Mouse (Mus musculus) hindbrain, postnatal 0 days (tissue): ENCODE measurements at regions not wholly inside any gene's neighbourhood (a gene's known extent, or its start where the extent isn't known, plus 50 kb on each side); places are given as distances from the start of the nearest gene placed in this dataset.

Source experiments
- ATAC-seq: fragments of 200-750 bp; cut with Nextera tagmentation; 2 replicates; pipeline ENCODE4 v1.8.0; 2017; ENCODE audit warnings: mild to moderate bottlenecking, moderate TSS enrichment, moderate library complexity
- DNase-seq: peaks from one replicate; pipeline ENCODE4 v3.0.0-alpha.2; 2015; ENCODE audit warnings: low spot score
- H3K27ac ChIP-seq: fragments of 300-500 bp; sonication (generic); 2 replicates; pipeline ENCODE4 v1.5.1; 2014; ENCODE audit warnings: mild to moderate bottlenecking
- H3K27me3 ChIP-seq: fragments of 300-500 bp; sonication (generic); 2 replicates; pipeline ENCODE4 v1.6.1; 2014; ENCODE audit warnings: low read length, mixed read lengths; ENCODE audit not compliant: insufficient read depth
- H3K36me3 ChIP-seq: fragments of 300-500 bp; sonication (generic); 2 replicates; pipeline ENCODE4 v1.6.1; 2014; ENCODE audit warnings: low read length, mixed read lengths; ENCODE audit not compliant: insufficient read depth
- H3K4me1 ChIP-seq: fragments of 300-500 bp; sonication (generic); 2 replicates; pipeline ENCODE4 v1.6.1; 2014; ENCODE audit warnings: antibody characterized with exemption, low read length, mixed read lengths; ENCODE audit not compliant: insufficient read depth
- H3K4me2 ChIP-seq: fragments of 300-500 bp; sonication (generic); 2 replicates; pipeline ENCODE4 v1.6.1; 2014; ENCODE audit warnings: low read depth, mild to moderate bottlenecking, low read length, moderate library complexity, mixed read lengths
- H3K4me3 ChIP-seq: fragments of 300-500 bp; sonication (generic); 2 replicates; pipeline ENCODE4 v1.5.1; 2014; ENCODE audit warnings: low read length
- H3K9ac ChIP-seq: fragments of 300-500 bp; sonication (generic); replicated peaks from 2 replicates; pipeline ENCODE4 v1.6.1; 2014; ENCODE audit warnings: mild to moderate bottlenecking, low read length, moderate library complexity, mixed read lengths
- H3K9me3 ChIP-seq: fragments of 300-500 bp; sonication (generic); 2 replicates; pipeline ENCODE4 v1.6.1; 2016; ENCODE audit warnings: low read length, mixed read lengths
- CTCF ChIP-seq: IDR thresholded peaks from 2 replicates; pipeline ENCODE4 v1.5.1; 2016; ENCODE audit warnings: antibody characterized with exemption, control low read depth, low read depth
- WGBS: fragments of 180-500 bp; shearing (Covaris S2); extraction: QIAGEN DNeasy Blood & Tissue Kit; methylation state at CpG from one replicate; pipeline ENCODE4 v1.1.7; 2014; 5-methylcytosine and 5-hydroxymethylcytosine counted together

DNA sequence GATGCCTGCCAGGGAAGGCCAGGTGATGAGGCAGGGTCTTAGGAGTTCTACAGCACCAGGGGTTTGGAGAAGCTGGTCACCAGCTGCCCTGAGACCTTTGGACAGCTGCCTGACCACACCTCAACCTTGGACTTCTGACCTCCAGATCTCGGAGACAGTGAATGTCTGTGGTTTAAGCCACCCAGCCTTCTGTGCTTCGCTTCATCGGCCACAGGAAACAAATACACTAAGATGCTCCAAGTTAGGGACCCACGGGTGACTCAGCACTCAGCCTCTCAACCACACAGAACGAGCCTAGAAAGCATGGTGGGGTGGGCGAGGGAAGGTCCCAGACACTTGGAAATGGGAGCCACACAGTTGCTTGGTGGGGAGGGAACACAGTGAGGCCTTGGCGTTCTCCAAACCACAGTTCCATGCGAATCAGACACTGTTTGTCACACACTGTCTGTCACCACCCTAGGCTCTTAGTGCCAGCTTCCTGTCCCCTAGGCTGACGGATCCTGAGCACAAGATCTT, 66.5 kb downstream of the Sik1 start:
- peak overlapping the region; percentile 29; the same call in 1 of the 2 replicates for H3K27ac ChIP-seq
- H3K4me3 ChIP-seq = no peak overlapping the region
- no peak overlapping the region for H3K9ac ChIP-seq
- DNase-seq (no peak), ATAC-seq (no peak)
- no peak for TF ChIP-seq CTCF
- no peaks in the 10 kb centered on the region for H3K36me3 ChIP-seq
- H3K4me2 ChIP-seq = no peak overlapping the region
- WGBS = 78% methylated on average over 9 of the region's 9 CpGs
- no peaks in the 10 kb centered on the region for H3K9me3 ChIP-seq
- H3K27me3 ChIP-seq = peaks cover 3% of the 10 kb centered on the region; the same call in 1 of the 2 replicates
- peaks cover 18% of the 10 kb centered on the region for H3K4me1 ChIP-seq

DNA sequence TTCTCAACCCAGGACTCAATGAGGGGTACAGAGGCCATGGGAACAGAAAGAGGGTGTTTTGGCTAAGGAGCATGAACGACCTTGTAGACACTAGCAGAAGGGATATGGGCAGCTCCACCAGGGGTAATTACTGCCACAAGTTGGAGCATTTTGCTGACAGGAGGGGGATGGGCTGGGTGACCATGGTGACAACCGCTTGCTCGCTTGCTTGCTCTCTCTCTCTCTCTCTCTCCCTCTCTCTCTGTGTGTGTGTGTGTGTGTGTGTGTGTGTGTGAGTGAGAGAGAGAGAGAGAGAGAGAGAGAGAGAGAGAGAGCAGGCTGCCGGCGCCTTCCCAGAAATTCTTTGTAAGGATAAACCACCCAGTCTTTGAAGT, 65.7 kb downstream of the Sik1 start:
- Histone ChIP-seq H3K9me3 (no peaks in the 10 kb centered on the region), H3K36me3 (no peaks in the 10 kb centered on the region), H3K27ac (peak overlapping the region; percentile 59; the same call in 1 of the 2 replicates), H3K4me2 (no peak overlapping the region), H3K4me3 (no peak overlapping the region), H3K27me3 (peaks cover 3% of the 10 kb centered on the region; the same call in 1 of the 2 replicates), H3K9ac (no peak overlapping the region), H3K4me1 (peaks cover 18% of the 10 kb centered on the region)
- DNase-seq (peak; percentile 68), ATAC-seq (peak; percentile 69)
- TF ChIP-seq CTCF = no peak
- 7% methylated on average over 5 of the region's 5 CpGs for WGBS

DNA sequence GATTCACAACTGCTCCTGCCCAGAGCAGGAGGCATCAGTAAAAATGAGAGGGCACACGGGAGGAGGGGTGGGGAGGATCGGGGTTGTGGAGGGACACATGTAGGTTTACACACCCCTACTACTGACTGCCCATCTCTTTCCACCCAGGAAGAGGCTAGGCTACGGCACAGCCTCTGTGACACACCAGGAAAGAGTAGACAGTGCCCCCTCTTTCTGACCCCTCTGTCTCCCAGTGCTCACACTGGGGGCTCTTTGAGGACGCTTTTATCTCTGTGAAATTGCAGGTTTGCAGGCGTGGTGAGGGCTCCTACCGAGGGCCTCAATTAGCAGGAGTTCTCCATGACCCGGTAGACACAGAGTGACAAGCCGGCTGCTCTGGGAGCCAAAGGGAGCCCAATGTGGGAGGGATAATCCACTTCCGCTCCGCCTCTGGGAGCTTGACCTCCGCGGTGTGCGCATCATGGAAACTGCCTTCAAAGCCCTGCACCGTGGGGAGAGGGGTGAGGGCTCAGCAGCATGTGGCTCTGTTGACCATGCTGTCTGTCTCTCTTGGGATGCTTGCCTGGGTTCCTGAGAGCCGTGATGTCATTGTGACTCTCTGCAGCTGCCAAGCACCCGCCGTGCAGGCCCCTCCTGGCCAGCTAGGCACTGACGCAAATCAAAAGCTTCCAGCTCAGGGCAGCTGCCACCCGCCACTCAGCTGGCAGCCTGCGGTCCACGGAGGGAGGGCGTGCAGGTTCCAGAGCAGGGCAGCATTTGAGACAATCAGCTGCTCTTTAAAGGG, 65.1 kb downstream of the Sik1 start:
- no peak for TF ChIP-seq CTCF
- peak; percentile 70 for DNase-seq
- no peaks in the 10 kb centered on the region for H3K36me3 ChIP-seq
- H3K9ac ChIP-seq = peak overlapping the region; percentile 33; the same call in 1 of the 2 replicates
- peaks cover 18% of the 10 kb centered on the region for H3K4me1 ChIP-seq
- no peaks in the 10 kb centered on the region for H3K9me3 ChIP-seq
- peaks cover 3% of the 10 kb centered on the region; the same call in 1 of the 2 replicates for H3K27me3 ChIP-seq
- H3K27ac ChIP-seq = peak overlapping the region; percentile 59; the same call in 1 of the 2 replicates
- no peak overlapping the region for H3K4me3 ChIP-seq
- no peak overlapping the region; the same call in 1 of the 2 replicates for H3K4me2 ChIP-seq
- WGBS = 6% methylated on average over 22 of the region's 22 CpGs
- ATAC-seq = peak; percentile 76

DNA sequence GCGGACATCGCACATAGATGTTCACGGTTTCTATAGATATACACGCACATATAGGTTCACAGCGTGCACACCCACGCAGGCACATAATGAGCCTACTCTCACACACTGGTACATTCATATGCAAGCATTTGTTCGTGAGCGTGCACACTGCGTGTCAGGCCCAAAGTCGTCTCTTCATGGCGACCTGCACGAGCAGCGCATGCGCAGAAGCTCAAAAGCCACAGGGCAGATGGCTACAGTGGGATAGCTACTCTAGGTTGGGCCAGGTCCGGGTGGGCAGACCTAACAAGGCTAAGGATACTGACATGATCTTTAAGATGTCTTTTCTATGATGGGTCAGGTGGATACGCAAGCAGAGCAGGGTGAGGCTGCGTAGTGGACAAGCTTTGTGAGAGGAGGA, 63.9 kb downstream of the Sik1 start:
- H3K9ac ChIP-seq = no peak overlapping the region
- TF ChIP-seq CTCF = no peak
- DNase-seq (no peak), ATAC-seq (no peak)
- H3K4me3 ChIP-seq = no peak overlapping the region
- no peak overlapping the region for H3K27ac ChIP-seq
- H3K9me3 ChIP-seq = no peaks in the 10 kb centered on the region
- no peaks in the 10 kb centered on the region for H3K36me3 ChIP-seq
- 95% methylated on average over 17 of the region's 17 CpGs for WGBS
- H3K4me2 ChIP-seq = no peak overlapping the region
- H3K4me1 ChIP-seq = peaks cover 18% of the 10 kb centered on the region
- peaks cover 3% of the 10 kb centered on the region; the same call in 1 of the 2 replicates for H3K27me3 ChIP-seq

DNA sequence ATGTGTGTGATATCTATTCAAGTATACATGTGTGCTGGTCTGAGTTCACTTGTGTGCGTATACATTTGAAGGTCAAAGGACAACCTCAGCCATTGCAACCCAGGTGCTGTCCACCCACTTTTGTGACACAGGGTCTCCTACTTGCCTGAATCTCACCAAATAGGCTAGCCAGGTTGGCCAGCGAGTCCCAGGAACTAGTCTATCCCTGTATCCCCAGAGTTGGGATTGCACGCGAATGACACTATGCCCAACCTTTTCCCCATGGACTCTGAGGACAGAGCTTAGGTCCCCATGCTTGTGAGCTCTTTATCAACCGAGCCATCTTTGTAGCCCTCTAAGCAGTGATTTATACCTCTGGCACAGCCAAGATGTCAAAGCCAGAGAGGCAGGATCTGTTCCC, 62.6 kb downstream of the Sik1 start:
- Histone ChIP-seq H3K4me2 (no peak overlapping the region), H3K27ac (no peak overlapping the region), H3K4me1 (peaks cover 18% of the 10 kb centered on the region), H3K9me3 (no peaks in the 10 kb centered on the region), H3K9ac (no peak overlapping the region), H3K36me3 (no peaks in the 10 kb centered on the region), H3K27me3 (peaks cover 6% of the 10 kb centered on the region; the same call in 1 of the 2 replicates), H3K4me3 (no peak overlapping the region)
- ATAC-seq (no peak), DNase-seq (no peak)
- TF ChIP-seq CTCF = no peak
- WGBS = 87% methylated on average over 5 of the region's 5 CpGs

DNA sequence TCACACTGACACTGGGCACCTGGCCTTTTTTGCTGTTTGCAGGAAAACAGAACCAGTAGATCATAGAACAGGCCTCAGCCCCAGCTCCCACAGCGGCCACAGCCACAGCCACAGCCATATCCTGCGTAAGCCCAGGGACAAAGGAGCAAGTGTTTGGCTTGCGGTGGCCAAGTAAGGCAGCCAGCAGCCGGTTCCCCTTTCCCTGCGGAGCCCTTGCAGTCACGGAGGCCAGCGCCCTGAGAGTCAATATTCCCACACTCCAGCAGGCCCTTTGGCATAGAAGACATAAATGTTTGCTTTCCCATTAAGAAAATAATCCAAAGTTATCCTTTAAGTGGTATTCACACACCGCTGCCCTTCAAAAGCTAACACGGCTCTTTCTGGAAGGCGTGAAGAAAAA, 62.1 kb downstream of the Sik1 start:
- Histone ChIP-seq H3K4me3 (no peak overlapping the region), H3K9ac (no peak overlapping the region), H3K27me3 (peaks cover 6% of the 10 kb centered on the region; the same call in 1 of the 2 replicates), H3K4me2 (no peak overlapping the region), H3K4me1 (peaks cover 18% of the 10 kb centered on the region), H3K36me3 (no peaks in the 10 kb centered on the region), H3K27ac (no peak overlapping the region), H3K9me3 (no peaks in the 10 kb centered on the region)
- no peak for TF ChIP-seq CTCF
- no peak for ATAC-seq
- peak; percentile 47 for DNase-seq
- 45% methylated on average over 10 of the region's 10 CpGs for WGBS

DNA sequence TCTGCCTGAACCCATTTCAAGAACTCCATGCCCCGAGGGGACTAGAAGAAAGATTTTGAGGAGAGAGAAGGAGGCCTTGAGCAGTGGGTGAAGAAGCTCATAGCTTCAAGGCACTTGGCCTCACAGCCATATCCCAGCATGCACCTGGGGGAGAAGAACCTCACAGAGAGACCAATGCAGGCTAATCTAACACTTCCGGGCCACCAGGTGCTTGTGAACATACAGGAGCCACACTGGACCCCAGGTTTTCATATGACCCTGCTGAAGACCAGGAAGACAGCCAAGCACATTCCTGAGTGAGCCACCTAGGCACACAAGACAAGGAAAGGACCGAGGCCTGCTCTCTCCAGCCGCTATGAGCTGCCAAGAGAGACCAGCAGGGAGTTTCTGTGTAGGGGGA, 61.6 kb downstream of the Sik1 start:
- peaks cover 18% of the 10 kb centered on the region for H3K4me1 ChIP-seq
- no peak overlapping the region for H3K4me2 ChIP-seq
- DNase-seq (no peak), ATAC-seq (no peak)
- no peaks in the 10 kb centered on the region for H3K9me3 ChIP-seq
- H3K9ac ChIP-seq = no peak overlapping the region
- H3K27ac ChIP-seq = no peak overlapping the region
- H3K27me3 ChIP-seq = peaks cover 6% of the 10 kb centered on the region; the same call in 1 of the 2 replicates
- no peaks in the 10 kb centered on the region for H3K36me3 ChIP-seq
- no peak for TF ChIP-seq CTCF
- H3K4me3 ChIP-seq = no peak overlapping the region
- WGBS = 74% methylated on average over 4 of the region's 4 CpGs
